Mouse (Mus musculus): ENCODE data around the gene Map3k12. TPM values are rescaled to one million over a fixed set of nuclear protein-coding genes. Genes with fewer than 3 reads are reported as not detected.

Map3k12 gene
- total RNA-seq, 2 experiments from 2014 or later: 94.3 to 97.3 TPM

- DNase-seq (ENCODE audit: low spot score in 2 of 2): no peak
Observed at GRCm38 (mm10) chr15:102503924-102504782, 12.7 kb downstream of the Map3k12 start.

GRCm38 (mm10) chr15:102503447-102503846 lies 13.4 kb downstream of the Map3k12 start, which contains the start of gene Gm10337:
Gm10337 (plus strand) TSS chr15:102503722.
- DNase-seq (ENCODE audit: low spot score in 2 of 2): no peak

GRCm38 (mm10) chr15:102502254-102502840 lies 14.5 kb downstream of the Map3k12 start:
- DNase-seq (ENCODE audit: low spot score in 2 of 2): no peak

- no peak for DNase-seq (ENCODE audit: low spot score in 2 of 2)
Observed at GRCm38 (mm10) chr15:102501084-102501814, 15.6 kb downstream of the Map3k12 start.

GRCm38 (mm10) chr15:102500479-102500878 lies 16.4 kb downstream of the Map3k12 start:
- no peak for DNase-seq (ENCODE audit: low spot score in 2 of 2)

GRCm38 (mm10) chr15:102499851-102500250 lies 17.0 kb downstream of the Map3k12 start:
- no peak for DNase-seq (ENCODE audit: low spot score in 2 of 2)

GRCm38 (mm10) chr15:102499370-102499769 lies 17.5 kb downstream of the Map3k12 start:
- DNase-seq (ENCODE audit: low spot score in 2 of 2): no peak

- DNase-seq (ENCODE audit: low spot score in 2 of 2): no peak
Observed at GRCm38 (mm10) chr15:102498322-102498721, 18.5 kb downstream of the Map3k12 start.

GRCm38 (mm10) chr15:102487664-102488063 lies 29.2 kb downstream of the Map3k12 start:
- DNase-seq (ENCODE audit: low spot score in 2 of 2): no peak

- no peak for DNase-seq (ENCODE audit: low spot score in 2 of 2)
Observed at GRCm38 (mm10) chr15:102485853-102486252, 31.0 kb downstream of the Map3k12 start.

GRCm38 (mm10) chr15:102483136-102483535 lies 33.7 kb downstream of the Map3k12 start:
- no peak for DNase-seq (ENCODE audit: low spot score in 2 of 2)

GRCm38 (mm10) chr15:102474520-102474919 lies 42.3 kb downstream of the Map3k12 start:
- no peak for DNase-seq (ENCODE audit: low spot score in 2 of 2)

GRCm38 (mm10) chr15:102473246-102473645 lies 43.6 kb downstream of the Map3k12 start:
- no peak for DNase-seq (ENCODE audit: low spot score in 2 of 2)

- no peak for DNase-seq (ENCODE audit: low spot score in 2 of 2)
Observed at GRCm38 (mm10) chr15:102471727-102472126, 45.1 kb downstream of the Map3k12 start.

- DNase-seq (ENCODE audit: low spot score in 2 of 2): no peak
Observed at GRCm38 (mm10) chr15:102471295-102471645, 45.6 kb downstream of the Map3k12 start.

- peak; percentile 60 to 72 for DNase-seq (ENCODE audit: low spot score in 2 of 2)
Observed at GRCm38 (mm10) chr15:102470605-102471294, 46.1 kb downstream of the Map3k12 start.

GRCm38 (mm10) chr15:102470183-102470604 lies 46.7 kb downstream of the Map3k12 start, which contains the start of gene Pcbp2:
Pcbp2 (plus strand) TSS chr15:102470539.
- peak; percentile 94 to 96 for DNase-seq (ENCODE audit: low spot score in 2 of 2)

- DNase-seq (ENCODE audit: low spot score in 2 of 2): no peak
Observed at GRCm38 (mm10) chr15:102468675-102469370, 48.0 kb downstream of the Map3k12 start.

- DNase-seq (ENCODE audit: low spot score in 2 of 2): no peak
Observed at GRCm38 (mm10) chr15:102463666-102464065, 53.2 kb downstream of the Map3k12 start.

- DNase-seq (ENCODE audit: low spot score in 2 of 2): no peak
Observed at GRCm38 (mm10) chr15:102461430-102462075, 55.3 kb downstream of the Map3k12 start.
